Mouse (Mus musculus) mature B cell (primary cell): Measurements from ENCODE around the gene Cadps.

ENCODE experiments used
- in situ Hi-C: fragments of 300-500 bp; cut with MboI; formaldehyde crosslinking; loops from 2 replicates; pipeline ENCODE4 v1.14.3; 2019

The Cadps gene

GRCm38 (mm10) chr14:12391167-12391566 lies 431.7 kb downstream of the Cadps start:
- in situ Hi-C loops: no loop called here

DNA sequence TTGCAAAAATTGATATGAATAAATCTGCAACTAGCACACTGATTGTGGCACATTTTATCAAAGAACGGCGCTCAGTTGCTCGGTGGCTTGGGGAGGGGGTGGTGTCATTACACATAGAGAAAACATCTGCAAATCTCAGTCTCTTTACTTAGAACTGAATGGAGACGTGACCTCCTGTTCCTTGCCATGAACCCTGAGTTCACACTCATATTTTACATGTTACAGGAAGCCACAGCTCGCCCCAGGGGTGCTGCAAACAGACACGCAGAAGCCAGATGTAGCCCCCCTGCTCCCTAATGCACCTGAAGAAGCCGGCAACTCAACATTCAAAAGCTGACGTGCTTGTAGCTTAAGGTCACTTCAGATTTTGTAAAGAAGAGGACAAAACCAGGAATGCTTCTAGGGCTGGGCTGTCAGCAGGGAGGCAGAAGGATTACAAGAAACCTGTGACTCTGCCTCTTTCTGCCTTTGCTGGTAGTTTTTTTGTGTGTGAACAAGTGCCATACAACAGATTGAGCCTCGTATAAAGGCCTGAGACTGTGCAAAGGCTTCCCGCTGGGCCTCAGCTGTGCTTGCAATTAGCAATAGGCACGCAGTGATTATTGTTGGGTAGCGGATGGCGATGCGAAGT lies 434.0 kb downstream of the Cadps start:
- in situ Hi-C loops: no loop called here

GRCm38 (mm10) chr14:12388192-12388795 lies 434.6 kb downstream of the Cadps start:
- in situ Hi-C loops: no loop called here

- in situ Hi-C loops: no loop called here
These were observed 435.7 kb downstream of the Cadps start for GRCm38 (mm10) chr14:12387176-12387575.

GRCm38 (mm10) chr14:12377883-12378282 lies 445.0 kb downstream of the Cadps start:
- in situ Hi-C loops: no loop called here

DNA sequence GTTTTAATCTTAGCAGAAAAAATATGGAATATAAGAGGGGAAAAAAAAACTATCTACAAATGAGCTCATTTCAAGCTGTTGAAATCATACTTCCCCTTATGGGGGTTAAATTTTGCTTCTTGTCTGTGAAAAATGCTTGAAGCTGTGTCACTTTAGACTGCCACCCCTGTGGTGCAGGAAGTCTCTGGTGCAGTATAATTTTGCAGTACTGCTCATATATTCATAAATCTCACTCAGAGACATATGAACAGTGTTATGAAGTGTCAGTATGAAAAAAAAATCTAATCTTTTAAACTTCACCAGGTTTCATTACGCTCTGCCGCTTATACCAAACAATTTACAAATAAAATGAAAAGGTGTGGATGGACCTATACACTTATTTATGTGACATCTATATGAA lies 445.6 kb downstream of the Cadps start:
- in situ Hi-C loops: no loop called here

- in situ Hi-C loops: no loop called here
These were observed 447.4 kb downstream of the Cadps start for GRCm38 (mm10) chr14:12375451-12375850.

- in situ Hi-C loops: no loop called here
These were observed 472.5 kb downstream of the Cadps start for GRCm38 (mm10) chr14:12350271-12350916.

GRCm38 (mm10) chr14:12349334-12350090 lies 473.4 kb downstream of the Cadps start:
- in situ Hi-C loops: no loop called here

- in situ Hi-C loops: no loop called here
These were observed 474.8 kb downstream of the Cadps start, which contains the start of gene Fezf2 for GRCm38 (mm10) chr14:12348089-12348488. TSS of gene Fezf2 (minus strand) at chr14:12348189.

- in situ Hi-C loops: no loop called here
These were observed 475.8 kb downstream of the Cadps start for GRCm38 (mm10) chr14:12346865-12347600.

GRCm38 (mm10) chr14:12346011-12346864 lies 476.6 kb downstream of the Cadps start:
- in situ Hi-C loops: no loop called here

DNA sequence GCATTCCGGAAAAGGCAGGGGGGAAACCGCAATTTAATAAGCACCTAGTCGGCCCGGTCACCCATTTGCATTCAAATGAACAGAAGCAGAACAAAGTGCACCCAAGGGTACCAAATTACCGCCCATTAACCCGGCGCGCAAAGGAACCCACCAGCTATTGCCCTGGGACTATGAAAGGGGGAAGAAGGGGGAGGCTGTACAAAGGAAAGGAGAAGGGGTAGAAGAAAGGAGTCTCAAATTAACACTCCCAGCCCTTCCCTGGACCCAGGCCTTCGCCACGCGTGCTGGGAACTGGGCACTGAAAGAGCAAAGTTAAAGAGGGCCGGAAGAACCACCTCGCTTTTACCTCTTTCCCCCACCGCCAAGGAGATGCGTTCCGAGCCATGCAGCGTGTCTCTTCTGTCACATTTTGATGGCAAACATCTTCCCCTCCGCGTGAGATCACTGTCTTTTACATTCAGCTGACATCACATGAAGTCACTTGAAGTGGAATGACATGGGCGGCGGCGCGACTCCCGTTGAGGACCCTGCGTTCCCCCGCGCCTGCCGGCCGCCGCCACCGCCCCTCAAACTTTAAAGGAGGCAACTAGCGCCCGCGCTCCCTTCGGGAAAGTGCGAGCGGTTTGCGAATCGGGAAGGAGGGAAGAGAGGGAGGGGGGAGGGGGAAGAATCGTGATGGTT lies 477.5 kb downstream of the Cadps start:
- in situ Hi-C loops: no loop called here

DNA sequence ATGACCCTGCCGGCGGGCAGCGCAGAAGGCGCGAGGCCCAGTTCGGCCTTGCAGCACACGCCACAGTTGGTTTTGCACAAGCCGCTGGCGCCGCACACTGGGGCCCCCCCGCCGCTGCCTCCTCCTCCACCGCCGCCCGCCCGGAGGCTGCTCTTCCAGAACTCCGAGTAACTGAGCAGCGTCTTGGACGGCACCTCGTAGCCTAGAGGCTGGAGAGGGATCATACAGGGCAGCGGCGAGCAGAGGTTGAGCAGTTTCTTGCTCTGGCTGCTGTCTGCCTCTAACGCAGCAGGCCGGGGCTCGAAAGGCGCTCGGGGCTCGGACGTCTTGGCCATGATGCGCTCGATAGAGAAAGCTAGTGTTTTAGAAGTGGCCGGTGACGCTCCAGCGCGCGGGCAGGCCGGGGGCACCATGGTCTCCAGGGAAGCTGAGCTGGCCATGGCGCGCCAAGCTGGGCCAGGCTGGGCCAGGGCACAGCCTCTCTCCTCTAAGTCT lies 478.1 kb downstream of the Cadps start:
- in situ Hi-C loops: no loop called here

DNA sequence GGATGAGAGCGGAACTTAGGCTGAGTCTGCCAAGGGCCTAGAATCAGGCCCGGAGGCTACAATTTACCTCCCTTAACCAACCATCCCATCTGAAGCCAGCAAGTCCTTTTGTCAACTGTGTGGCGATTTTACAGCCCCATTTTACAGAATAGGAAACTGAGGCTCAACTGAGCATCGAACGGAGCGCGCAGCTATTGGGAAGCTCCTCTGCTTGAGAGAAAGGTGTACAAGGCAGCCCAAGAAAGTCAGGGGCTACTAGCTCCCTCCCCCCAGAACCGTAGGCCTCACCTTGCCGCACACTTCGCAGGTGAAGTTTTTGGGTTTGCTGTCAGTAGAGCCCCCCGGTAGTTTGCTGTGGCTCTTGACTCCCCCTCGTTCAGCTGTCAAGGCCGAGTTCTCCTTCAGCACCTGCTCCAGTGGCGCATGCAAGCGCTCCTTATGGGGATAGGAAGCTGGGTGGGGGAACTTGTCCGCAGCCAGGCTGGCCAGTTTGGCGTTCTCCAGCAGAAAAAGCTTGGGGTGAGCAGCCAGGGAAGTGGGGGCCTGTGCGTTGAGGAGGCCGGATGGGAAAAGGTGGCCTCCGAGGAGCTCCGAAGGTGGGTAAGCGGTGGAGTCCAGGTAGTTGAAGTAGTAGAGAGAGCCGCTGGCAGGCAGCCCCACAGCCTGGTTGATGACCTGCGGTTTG lies 478.7 kb downstream of the Cadps start:
- in situ Hi-C loops: no loop called here

- in situ Hi-C loops: no loop called here
These were observed 479.4 kb downstream of the Cadps start for GRCm38 (mm10) chr14:12343451-12343941.

DNA sequence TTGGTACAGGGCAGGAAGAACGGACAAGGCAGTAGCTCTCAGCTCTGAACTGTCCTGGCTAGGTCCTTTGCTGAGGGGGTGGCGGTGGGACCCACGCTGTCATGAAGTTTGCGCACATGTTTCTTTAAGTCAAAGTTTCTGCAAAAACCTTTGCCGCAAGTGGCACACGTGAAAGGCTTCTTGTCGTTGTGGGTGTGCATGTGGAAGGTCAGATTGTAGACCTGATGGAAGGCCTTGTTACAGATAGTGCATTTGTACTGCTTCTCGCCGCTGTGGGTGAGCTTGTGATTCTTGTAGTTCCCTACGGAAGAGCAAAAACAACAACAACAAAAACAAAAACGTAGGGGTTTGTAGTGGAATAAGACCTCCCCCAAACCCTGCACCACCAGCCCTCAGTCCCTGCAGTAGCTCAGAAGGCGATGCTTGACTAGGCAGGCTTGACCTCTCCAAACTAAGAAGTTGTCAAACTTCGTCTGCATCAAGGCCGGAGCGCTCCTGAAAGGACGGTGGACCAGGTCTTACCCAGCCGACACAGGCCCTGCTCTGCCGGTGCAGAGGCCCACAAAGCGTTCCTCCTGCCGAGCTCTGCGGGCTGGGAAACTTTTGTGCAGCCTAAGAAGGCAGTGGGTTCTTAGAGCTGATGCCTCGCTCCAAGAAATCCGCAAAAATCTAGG lies 480.3 kb downstream of the Cadps start:
- in situ Hi-C loops: no loop called here

DNA sequence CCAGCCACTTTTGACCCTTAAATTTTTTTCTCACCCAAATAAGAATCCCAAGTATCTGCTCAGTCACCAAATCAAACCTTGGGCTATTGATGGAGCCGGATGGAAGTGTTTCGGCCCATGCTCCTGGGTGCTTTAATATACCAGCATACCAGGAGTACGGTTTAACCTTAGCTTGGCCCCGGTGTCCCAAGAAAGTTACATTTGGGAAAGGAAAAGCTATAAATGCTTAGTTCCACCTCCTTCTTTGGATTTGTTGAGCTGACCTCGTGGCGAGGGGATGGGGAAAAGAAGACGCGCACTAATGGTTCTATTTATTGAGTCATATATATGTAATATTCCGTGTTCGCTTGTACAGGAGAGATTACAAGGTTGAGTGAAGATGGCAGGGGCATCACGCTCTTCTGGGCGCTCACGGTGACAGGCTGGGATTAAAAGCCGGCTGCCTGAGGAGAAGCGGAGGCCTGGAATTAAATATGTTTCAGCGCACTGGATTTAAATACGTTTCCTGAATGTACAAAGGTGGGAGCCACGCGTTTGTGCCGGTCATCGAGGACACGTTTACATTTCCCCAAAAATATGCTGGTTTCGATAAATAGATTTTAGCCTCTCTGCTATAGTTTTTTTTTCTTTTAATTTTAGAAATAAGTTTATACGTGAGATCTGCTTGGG lies 481.0 kb downstream of the Cadps start:
- in situ Hi-C loops: no loop called here
